Mouse (Mus musculus) yolk sac, embryonic 10.5 days (tissue): ENCODE measurements around the gene Cdk12.
"Not testable (repeated sequence)": the region's sequence is repeated elsewhere in the genome, so short reads cannot be mapped to it uniquely, and the experiment has no call there.

Experiments
- DNase-seq: peaks from one replicate; pipeline ENCODE4 v3.0.0-alpha.2; 2017; ENCODE audit warnings: low spot score

The Cdk12 gene

DNA sequence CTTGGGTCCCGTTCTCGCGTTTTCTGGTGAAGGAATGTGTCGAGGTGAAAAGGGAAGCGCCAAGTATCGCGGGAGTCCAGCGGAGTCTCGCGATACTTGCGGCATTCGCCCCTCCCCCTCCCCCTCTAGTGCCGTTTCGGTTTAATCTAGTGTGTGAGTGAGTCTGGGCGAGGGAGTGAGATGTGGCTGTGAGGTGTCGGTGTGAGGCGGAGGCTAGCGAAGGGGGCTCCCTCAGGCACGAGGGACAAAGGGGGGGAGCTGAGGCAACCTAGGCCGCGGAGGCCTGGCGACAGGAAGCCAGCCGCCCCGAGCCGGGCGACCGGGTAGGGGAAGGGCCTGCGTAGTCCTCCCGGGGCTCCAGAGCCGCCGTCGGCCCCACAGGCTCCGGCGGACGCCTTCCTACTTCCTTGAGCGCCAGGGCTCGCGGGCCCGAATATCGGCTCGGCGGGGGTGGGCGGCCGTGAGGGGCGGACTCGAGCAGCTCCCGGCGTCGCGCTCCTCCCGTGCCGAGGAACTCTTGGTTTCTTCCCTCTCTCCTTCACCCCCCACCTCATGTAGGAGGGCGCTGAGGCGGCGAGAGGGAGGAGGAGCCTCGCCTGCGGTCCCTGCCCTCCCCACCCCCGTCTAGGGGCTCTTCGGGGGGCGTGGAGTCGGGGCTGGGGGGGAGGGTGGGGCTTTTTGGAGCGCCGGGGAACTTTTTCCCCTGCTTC is at the start of gene Cdk12:
Gene Cdk12 (plus strand): TSS at position 419 of the 710 bp plus-strand sequence.
- DNase-seq: peak; percentile 98

DNA sequence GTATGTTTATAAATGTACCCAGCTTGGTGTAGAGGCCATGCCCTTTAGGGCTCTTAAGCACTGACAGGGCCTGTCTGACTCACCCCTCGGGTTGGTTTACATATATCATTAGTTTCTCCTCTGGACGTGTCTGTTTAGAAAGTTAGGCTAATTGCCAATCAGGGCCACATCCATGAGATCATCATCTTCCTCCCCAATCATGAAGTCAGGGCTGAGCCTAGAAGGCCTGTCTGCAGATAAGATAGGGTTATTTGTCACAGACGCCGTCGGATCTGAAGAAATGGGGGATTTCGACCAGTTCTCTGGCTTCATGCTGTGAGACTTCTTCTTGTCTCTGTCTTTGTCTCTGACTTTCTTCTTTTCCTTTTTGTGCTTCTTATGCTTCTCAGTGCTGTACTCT is 47.8 kb upstream of the Cdk12 start:
- DNase-seq: no peak

DNA sequence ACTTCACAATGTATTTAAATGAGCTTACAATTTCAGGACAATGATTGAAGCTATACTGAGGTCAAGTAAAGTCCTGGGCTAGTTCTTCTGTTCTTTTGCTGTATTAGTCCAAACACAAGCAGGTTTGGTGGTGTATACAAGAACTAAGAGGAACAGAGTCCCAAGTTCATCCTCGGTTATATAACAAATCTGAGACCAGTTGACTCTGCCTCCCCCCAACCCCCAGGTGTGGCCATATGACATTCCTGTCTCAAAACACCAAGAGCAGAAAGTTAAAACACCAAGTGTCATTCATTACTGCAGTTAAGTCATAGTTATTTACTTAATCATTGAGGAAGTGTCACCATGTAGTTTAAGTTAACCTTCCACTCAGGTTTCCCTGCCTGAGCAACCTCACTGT is 34.5 kb upstream of the Cdk12 start:
- DNase-seq: no peak

DNA sequence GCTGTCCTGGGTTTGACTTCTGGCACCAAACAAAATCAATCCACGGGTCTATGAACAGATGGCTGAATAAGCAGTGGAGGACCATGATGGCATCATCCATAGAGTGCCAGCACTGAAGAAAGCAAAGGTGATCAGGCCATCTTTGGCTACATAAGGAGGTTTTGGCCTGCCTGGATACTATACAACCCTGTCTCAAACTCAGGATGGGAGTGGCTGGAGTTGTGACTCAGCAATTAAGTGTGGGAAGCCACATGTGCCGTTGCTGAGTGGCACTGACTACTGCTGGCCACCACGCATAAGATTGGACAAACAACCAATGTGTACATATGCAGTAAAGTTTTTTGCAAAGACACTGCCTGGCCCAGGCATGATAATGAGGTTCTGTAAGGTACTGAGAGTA is 20.7 kb upstream of the Cdk12 start:
- DNase-seq: not testable (repeated sequence)

DNA sequence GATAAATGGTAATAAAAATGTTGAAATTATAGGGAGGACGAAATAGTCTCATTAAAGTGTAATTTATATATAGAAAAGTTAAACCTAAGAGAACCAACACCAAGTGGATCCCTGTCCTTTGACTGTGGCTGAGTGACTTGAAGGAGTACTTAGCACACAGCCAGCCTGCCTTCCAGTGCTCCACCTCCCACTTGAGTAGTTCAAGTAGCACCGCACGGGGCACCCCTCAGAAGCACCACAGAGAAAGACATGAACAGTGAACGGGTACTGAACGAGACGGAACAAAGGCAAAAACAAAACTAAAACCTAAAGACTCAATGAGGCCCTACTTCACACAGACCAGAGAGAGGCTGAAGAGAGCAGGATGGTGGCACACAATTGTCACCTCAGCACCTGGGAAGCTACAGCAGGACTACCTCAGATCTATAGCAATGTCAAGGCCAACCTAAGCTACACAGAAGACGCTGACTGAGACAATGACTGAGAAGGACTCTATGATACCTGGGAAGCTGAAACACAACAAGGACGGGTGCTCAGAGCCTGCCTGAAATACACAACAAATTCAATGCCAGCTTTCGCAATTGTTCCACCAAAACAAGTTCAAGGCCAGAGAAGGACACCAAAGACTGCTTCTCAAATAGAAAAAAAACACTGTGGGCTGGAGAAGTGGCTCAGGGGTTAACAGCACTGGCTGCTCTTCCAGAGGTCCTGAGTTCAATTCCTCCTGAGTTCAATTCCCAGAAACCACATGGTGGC is 15.0 kb upstream of the Cdk12 start:
- DNase-seq: no peak

DNA sequence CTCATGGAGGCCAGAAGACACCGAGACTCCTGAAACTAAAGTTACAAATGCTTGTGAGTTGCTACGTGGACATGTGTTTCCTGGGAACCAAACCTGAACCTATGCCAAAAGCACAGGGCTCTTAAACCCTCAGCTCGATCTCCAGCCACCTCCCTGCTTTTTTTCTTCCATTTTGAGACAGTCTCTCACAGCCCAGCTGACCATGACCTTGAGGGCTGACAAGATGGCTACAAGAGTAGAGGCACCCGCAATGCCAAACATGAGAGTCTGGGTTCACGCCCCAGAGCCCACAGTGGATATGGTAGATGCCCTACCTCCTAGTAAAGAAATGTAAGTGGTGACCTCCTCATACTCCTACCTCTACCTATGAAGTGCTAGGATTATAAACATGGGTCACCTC is 12.0 kb upstream of the Cdk12 start:
- no peak for DNase-seq

DNA sequence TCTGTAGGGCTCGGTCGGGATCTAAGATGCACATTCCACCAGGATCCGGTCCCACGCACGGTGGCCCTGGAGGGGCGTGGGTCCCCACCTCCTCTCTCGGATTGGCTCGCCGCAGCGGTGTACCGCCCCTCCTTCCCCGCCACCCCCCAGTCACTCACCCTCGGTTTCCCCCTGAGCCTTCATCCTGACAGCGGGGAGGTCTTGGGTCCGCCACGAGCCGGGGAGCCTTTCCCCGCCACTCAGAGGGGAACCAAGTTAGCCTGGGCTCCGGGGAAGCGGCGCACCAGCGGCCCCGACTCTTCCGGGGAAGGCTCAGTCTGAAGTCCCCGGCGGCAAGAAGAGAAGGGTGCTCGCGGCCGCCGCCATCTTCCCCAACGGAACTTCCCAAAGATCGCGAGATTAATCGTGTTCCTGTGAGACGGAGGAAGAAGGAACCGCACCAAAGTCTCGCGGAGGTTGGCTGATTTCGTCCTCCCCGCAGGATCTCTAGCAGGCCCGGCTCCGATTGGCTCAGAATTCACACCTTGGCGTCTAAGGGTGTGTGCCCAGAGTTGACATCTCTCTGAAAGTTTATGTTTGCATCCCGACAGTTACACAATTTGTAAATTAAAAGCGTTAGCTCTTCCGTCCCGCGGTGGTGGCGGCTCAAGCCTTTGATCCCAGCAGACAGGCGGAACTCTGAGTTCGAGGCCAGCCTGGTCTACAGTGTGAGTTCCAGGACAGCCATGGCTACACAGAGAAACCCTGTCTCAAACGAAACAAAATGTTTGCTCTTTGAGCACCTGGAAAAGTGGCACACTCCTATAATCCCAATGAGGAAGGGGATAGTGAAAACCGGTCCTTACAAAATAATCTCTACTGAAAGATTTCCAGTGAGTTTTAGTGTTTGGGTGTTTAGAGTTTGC is 9.7 kb upstream of the Cdk12 start, which contains the start of gene Med1:
Gene Med1 (minus strand): TSS at position 393 of the 905 bp plus-strand sequence.
- peak; percentile 96 for DNase-seq

DNA sequence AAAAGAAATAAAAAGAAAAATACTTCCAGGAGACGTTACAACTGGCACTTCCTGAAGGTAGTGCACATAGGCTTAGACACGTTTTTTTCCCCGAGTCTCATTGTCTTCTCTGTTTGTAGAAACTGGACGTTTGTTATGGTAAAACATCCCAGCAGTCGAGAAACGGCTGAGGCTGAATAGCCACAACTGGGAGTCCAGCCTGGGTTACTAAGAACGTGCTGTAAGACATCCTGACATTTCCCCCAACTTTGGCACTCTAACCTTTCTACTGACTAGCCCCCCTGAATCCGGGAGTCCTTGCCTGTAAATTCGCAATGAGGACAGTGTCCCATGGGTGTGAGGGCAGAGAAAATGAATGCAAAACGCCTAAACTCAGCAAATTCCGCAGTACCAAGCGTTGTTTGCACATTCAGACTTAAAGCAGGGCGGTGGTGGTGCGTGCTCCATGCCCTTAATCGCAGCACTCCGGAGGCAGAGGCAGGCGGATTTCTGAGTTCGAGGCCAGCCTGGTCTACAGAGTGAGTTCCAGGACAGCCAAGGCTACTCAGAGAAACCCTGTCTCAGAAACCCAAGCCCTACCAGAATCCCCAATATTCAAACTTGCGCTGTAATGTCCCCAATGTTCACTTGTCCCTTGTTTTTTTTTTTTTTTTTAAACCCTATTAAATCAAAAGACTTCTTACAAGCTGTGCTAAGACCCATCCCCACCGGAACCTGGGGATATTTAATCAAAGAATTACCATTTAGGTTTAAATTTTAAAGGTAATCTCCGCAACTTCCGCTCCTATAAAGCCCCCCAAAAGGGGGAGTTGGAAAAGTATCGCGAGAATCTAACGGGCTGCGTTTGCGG is 843 bp upstream of the Cdk12 start:
- peak; percentile 60 for DNase-seq

DNA sequence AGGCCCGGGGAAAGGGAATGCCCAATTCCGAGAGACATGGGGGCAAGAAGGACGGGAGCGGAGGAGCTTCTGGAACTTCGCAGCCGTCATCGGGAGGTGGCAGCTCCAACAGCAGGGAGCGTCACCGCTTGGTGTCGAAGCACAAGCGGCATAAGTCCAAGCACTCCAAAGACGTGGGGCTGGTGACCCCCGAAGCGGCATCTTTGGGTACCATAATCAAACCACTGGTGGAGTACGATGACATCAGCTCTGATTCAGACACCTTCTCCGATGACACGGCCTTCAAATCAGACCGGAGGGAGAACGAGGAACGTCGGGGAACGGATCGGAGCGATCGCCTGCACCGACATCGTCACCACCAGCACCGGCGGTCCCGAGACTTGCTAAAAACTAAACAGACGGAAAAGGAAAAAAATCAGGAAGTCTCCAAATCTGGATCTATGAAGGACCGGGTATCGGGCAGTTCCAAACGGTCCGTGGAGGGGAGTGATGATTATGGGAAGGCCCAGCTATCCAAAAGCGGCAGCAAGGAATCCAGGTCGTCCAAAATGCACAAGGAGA is 572 bp downstream of the Cdk12 start:
- no peak for DNase-seq

DNA sequence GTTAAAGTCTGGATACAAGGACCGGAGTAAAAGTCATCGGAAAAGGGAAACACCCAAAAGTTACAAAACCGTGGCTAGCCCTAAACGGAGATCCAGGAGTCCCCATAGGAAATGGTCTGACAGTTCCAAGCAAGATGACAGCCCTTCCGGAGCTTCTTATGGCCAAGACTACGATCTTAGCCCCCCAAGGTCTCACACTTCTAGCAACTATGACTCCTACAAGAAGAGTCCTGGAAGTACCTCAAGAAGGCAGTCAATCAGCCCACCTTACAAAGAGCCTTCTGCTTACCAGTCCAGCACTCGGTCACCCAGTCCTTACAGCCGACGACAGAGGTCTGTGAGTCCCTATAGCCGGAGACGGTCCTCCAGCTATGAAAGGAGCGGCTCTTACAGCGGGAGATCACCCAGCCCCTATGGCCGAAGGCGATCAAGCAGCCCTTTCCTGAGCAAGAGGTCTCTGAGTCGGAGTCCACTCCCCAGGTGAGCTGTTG is 1.1 kb downstream of the Cdk12 start:
- peak; percentile 32 for DNase-seq

DNA sequence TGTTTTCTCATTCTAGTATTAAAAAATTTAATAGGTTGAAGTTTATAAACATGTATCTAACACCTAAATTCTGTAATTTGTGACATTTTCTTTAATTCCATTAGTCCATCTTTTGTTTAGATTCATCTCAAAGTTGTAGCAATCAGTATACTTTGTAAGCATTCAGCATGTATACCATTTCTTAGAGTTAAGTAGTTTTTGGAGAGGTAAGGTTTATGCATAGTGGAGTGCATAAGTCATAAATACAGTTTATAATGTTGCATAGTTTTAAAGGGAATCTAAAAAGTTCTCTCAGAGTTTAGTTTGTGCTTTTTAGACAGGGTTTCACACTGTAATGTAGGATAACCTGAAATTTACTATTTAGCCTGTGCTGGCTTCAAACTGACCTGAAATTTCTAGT is 2.6 kb downstream of the Cdk12 start:
- no peak for DNase-seq

DNA sequence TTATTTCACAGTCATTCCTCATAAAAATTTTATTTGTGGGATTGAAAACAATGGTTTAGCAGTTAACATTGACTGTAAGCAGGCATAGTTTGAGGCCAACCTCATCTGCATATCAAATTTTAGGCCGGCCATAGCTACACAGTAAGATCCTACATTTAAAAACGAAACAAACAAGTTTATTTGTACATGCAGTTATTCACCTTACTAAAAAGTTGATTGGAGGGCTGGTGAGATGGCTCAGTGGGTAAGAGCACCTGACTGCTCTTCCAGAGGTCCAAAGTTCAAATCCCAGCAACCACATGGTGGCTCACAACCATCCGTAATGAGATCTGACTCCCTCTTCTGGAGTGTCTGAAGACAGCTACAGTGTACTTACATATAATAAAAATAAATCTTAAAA is 3.4 kb downstream of the Cdk12 start:
- DNase-seq: not testable (repeated sequence)

DNA sequence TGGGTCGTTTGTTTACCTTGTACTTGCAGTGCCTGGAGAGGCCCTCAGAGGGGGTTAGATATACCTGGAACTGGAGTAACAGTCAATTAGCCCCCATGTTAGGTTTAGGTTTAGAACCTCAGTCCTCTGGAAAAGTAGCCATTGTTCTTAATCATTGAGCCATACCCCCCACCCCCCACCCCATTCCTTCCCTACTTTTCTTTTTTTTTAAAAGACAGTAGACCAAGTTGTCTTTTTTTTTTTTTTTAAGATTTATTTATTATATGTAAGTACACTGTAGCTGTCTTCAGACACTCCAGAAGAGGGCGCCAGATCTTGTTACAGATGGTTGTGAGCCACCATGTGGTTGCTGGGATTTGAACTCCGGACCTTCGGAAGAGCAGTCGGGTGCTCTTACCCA is 6.8 kb downstream of the Cdk12 start:
- not testable (repeated sequence) for DNase-seq

DNA sequence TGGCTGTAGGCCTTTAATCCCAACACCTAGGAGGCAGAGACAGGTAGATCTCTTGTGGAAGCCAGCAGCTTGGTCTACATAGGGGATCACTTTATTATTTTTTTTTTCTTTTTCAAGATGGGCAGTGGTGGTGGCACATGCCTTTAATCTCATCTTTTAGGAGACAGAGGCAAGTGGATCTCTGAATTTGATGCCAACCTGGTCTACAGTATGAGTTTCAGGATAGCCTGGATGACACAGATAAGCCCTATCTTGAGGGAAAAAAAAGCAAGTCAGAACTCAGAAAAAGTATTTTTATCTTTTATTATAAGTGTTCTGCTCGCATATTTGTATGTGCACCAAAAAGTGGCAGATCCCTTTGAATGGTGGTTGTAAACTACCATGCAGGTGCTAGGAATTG is 10.5 kb downstream of the Cdk12 start:
- DNase-seq: no peak

DNA sequence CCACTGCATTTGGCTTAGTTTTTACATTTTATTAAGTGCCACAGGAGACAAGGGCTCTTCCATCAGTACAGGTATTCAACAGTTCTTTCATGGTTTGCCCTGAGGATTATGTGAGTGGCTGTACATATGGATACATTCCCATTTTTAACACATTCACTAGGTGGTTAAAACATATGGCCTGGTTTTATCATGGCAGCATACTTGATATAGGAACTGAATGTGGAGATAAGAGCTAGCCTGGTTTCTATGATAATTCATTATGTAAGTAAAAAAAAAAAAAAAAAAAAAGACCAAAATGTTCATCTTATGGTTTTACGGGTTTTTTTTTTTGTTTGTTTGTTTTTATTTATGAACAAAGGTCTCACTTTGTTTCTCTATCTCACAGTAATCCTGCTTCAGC is 23.5 kb downstream of the Cdk12 start:
- no peak for DNase-seq

DNA sequence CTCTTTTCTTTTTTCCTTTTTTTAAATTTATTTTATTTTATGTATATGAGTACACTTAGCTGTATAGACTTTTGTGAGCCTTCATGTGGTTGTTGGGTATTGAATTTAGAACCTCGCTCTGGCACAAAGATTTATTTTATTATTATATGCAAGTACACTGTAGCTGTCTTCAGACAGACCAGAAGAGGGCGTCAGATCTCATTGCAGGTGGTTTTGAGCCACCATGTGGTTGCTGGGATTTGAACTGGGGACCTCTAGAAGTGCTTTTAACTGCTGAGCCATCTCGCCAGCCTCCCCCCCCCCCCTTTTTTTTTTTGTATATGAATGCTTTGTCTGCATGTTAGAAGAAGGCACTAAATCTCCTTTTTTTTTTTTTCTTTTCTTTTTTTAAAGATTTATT is 35.6 kb downstream of the Cdk12 start:
- DNase-seq: no peak

DNA sequence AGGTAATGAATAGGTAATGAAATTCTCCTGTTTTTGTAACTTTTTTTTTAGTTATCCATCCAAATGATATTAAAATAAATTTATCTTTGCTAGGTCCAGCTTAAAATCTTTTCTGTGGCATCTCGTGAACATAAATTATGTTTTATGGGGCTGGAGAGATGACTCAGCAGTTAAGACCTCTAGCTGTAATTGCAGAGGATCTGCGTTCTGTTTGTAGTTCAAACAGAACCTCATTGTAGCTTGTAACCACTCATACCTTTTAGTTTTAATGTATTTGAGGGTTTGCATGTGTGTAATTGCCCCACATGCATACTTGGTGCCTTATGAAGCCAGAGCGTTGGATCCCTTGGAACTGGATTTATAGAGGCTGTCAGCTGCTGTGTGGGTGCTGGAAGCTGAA is 36.1 kb downstream of the Cdk12 start:
- DNase-seq: no peak

DNA sequence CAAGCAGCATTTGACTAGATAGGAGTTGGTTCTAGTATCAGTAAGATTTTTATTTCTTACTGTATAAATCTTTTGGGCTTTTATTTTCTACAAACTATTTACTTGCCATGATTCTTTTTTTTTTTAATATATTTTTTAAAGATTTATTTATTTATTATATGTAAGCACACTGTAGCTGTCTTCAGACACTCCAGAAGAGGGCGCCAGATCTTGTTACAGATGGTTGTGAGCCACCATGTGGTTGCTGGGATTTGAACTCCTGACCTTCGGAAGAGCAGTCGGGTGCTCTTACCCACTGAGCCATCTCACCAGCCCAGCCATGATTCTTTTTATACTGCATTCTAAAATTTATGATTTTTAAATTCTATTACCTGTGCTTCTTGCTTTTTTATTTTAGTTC is 40.1 kb downstream of the Cdk12 start:
- not testable (repeated sequence) for DNase-seq

DNA sequence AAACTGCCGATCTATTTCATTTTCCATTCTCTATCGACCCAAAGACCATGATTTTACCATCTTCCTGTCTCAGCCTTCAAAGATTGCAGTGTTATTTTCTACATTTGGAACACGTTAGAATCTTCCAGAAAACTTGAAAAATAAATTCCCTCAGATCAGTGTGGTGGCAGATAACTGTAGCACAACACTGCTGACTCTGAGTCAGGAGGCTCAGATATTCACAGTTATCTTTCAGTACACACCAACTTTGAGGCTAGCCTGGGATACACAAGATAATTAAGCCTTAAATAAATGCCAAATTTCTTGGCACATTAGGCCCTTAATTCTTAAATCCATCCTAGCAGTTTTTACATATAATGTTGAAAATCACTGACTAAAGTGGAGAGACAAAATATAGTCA is 41.6 kb downstream of the Cdk12 start:
- no peak for DNase-seq

DNA sequence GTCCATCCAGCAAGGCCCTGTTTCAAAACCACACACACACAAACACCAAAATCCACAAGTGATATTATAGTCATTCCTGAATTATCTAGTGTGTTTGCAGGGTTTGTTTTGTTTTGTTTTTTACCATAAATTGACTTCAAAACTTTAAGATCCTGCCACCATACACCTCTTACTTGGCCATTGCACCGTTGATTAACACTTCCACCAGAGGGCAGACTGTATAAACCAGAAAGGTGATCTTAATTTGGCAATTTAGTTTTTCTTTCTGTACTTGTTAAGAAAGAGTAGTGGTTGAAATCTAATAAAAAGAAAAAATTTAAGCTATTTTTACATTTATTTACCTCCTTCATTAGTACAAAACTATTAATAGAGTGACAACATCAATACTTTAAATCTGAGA is 44.5 kb downstream of the Cdk12 start:
- no peak for DNase-seq

DNA sequence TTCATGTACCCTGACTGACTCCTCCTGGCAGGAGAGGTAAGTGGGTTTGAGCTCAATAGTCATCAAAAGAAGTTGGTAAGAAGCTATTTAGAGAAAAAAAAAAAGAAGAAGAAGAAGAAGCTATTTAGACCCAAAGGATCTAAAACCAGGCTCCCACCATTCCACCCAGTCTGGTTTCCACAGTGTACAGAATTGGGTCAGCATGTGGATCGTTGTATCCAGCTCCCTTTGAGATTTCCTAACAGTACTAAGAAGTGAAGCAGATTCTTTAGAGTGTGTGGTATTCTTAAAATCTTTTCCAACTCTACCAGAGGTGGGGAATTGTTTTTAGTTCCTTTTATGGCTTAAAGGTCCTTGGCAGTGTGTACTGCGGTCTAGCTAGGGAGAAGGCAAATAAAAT is 50.9 kb downstream of the Cdk12 start:
- DNase-seq: no peak
